Mouse (Mus musculus): Measurements from ENCODE around the gene Ascc1. TPM values are rescaled to one million over a fixed set of nuclear protein-coding genes. Genes with fewer than 3 reads are reported as not detected.
"Not testable (repeated sequence)": the region's sequence is repeated elsewhere in the genome, so short reads cannot be mapped to it uniquely, and the experiment has no call there.

Gene Ascc1
- polyA plus RNA-seq, 1 experiment from 2014 or later, result 36.1 TPM

DNA sequence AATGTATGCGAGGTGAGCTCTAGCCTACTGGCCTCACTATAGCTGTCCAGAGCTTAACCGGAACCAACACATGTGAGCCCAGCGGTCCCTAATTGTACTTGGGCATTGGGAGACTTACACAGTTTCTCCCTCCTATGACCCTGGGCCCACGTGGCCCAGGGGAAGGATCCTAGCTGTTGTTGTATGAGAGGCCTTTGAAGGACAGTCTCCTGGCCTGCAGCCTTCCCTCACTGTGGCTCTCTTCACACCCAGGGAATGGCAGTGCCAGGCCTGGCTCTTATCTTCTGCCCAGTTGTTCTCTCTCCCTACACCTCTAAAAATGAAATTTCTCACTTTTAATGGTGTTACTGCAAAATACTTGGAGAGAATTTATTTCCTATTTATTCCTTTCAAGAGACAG lies 114.4 kb downstream of the Ascc1 start:
- Histone ChIP-seq H3K36me3 (no peaks in the 10 kb centered on the region), H3K4me1 (replicated peaks) (peaks cover 9% of the 10 kb centered on the region), H3K9me3 (replicated peaks) (no peaks in the 10 kb centered on the region), H3K4me3 (no peak overlapping the region), H3K4me2 (no peak overlapping the region), H3K9ac (no peak overlapping the region), H3K27me3 (peaks cover 50% of the 10 kb centered on the region), H3K27ac (no peak overlapping the region)
- no peak for ATAC-seq (replicated peaks; ENCODE audit: insufficient number of reproducible peaks, insufficient read depth, low FRiP score, low read depth)
- WGBS, result 56% methylated on average over 4 of the region's 4 CpGs

DNA sequence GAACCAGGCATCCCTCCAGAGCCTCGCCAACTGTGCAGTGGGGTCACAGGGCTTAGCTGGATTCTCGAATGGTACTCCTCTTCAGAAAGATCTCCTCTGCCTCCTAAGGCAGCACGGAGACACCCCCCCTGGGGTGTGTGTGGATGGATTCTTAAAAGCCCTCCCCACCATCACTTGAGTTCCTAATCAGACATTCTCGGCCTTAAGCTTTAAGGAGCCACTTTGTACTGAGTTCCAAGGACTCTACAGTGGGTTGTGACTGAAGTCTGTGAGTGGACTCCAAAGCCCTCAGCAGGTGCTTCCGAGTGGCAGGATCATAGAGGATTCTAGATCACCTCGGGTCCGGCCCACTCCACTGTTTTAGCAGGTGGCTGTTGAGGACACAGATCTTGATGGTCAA lies 115.9 kb downstream of the Ascc1 start:
- WGBS, result 62% methylated on average over 7 of the region's 7 CpGs

DNA sequence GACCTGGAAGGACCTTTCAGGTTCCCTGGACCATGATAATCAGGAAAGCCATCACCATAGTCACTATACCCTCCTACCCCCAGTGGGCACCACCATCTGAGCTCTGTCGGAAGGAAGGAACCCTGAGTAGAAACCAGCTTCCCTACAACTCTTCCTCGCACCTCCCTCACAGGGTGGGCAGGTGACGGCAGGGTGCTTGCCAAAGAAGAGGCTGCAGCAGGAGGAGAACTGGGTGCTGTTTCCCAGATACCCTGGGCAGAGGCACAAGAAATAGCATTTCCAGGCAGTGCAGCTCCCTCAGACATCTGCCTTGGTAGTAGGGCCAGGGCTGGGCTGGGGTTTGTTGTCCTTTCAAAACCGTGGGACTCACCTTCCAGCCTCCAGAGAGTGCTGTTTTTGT lies 118.0 kb downstream of the Ascc1 start:
- WGBS, result 80% methylated on average over 4 of the region's 4 CpGs
- H3K4me1 ChIP-seq (replicated peaks), result peaks cover 9% of the 10 kb centered on the region
- no peak for ATAC-seq (replicated peaks; ENCODE audit: insufficient number of reproducible peaks, insufficient read depth, low FRiP score, low read depth)
- H3K9ac ChIP-seq, result no peak overlapping the region
- H3K27ac ChIP-seq, result no peak overlapping the region
- no peaks in the 10 kb centered on the region for H3K9me3 ChIP-seq (replicated peaks)
- H3K36me3 ChIP-seq, result no peaks in the 10 kb centered on the region
- no peak overlapping the region for H3K4me2 ChIP-seq
- H3K27me3 ChIP-seq, result peaks cover 33% of the 10 kb centered on the region
- no peak overlapping the region for H3K4me3 ChIP-seq

More for the DNA sequence above, 115.9 kb downstream of the Ascc1 start:
- Histone ChIP-seq H3K27me3 (peaks cover 41% of the 10 kb centered on the region), H3K9ac (no peak overlapping the region), H3K4me2 (no peak overlapping the region), H3K4me3 (no peak overlapping the region), H3K36me3 (no peaks in the 10 kb centered on the region), H3K27ac (no peak overlapping the region), H3K4me1 (replicated peaks) (peaks cover 9% of the 10 kb centered on the region), H3K9me3 (replicated peaks) (no peaks in the 10 kb centered on the region)
- no peak for ATAC-seq (replicated peaks; ENCODE audit: insufficient number of reproducible peaks, insufficient read depth, low FRiP score, low read depth)

DNA sequence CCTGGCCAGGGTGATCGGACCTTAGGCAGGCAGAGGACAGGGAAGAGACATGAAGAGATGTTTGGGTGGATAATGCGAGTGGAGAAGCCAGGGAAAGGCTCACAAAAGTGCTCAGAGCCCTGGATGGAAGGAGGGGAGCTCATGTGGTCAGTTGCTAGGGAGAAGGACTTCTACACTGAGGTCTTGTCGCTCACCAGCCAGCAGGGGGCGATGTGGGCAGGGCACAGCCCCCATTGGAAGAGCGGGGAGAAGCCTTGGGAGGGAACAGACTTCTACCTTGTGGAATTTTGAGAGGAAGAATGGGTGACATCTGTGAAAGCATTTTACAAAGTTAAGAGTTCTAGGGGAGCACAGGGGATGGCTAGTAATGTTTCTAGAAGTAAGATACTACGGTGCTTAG lies 121.5 kb downstream of the Ascc1 start:
- peaks cover 34% of the 10 kb centered on the region for H3K27me3 ChIP-seq
- 60% methylated on average over 6 of the region's 6 CpGs for WGBS
- H3K36me3 ChIP-seq, result no peaks in the 10 kb centered on the region
- H3K4me2 ChIP-seq, result no peak overlapping the region
- no peak overlapping the region for H3K9ac ChIP-seq
- ATAC-seq (replicated peaks; ENCODE audit: insufficient number of reproducible peaks, insufficient read depth, low FRiP score, low read depth), result no peak
- H3K4me3 ChIP-seq, result no peak overlapping the region
- H3K9me3 ChIP-seq (replicated peaks), result no peaks in the 10 kb centered on the region
- H3K27ac ChIP-seq, result no peak overlapping the region
- 0 out of 2 replicates have a peak, but pooled peaks cover 4% of the 10 kb centered on the region for H3K4me1 ChIP-seq (replicated peaks)

DNA sequence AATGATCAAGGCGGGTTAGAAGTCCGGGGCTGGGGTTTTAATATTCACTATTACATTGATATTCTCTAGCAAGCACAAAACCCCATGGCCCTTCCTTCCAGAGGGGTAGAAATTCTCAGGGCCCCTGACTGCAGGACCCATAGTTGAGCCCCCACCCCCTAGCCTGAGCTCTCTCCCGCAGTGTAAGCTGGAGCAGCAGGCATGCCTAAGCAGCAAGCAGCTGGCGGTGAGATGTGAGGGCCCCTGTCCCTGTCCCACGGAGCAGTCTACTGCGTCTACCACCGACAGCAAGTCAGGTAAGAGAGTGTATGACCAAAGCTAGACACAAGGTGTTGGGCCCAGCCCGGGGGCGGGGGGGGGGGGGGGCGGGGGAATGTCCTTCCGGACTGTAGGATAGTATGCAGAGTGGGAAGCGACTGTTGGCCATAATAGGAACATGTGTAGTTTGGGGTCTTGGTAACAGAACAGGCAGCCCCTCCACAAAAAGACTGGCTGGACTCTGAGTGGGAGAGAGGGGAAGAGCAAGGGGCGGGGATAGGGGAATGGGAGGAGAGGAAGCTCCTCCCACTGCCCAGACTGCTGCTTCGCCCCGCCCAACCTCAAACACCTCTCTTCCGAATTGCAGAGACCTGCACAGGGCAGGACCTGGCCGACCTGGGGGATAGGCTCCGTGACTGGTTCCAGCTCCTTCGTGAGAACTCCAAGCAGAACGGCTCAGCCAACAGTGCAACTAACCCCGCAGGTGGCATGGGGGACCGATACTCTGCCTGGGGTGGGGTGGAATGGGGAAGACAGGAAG lies 123.1 kb downstream of the Ascc1 start:
- 20% methylated on average over 22 of the region's 22 CpGs for WGBS
- Histone ChIP-seq H3K9ac (no peak overlapping the region), H3K4me2 (peak overlapping the region; percentile 39), H3K4me3 (no peak overlapping the region; the same call in 1 of the 2 replicates), H3K4me1 (replicated peaks) (0 out of 2 replicates have a peak, but pooled peaks cover 4% of the 10 kb centered on the region), H3K27ac (no peak overlapping the region), H3K36me3 (no peaks in the 10 kb centered on the region), H3K27me3 (peaks cover 27% of the 10 kb centered on the region), H3K9me3 (replicated peaks) (no peaks in the 10 kb centered on the region)
- 0 out of 2 replicates have a peak, but pooled peaks have one; percentile 27 for ATAC-seq (replicated peaks; ENCODE audit: insufficient number of reproducible peaks, insufficient read depth, low FRiP score, low read depth)

DNA sequence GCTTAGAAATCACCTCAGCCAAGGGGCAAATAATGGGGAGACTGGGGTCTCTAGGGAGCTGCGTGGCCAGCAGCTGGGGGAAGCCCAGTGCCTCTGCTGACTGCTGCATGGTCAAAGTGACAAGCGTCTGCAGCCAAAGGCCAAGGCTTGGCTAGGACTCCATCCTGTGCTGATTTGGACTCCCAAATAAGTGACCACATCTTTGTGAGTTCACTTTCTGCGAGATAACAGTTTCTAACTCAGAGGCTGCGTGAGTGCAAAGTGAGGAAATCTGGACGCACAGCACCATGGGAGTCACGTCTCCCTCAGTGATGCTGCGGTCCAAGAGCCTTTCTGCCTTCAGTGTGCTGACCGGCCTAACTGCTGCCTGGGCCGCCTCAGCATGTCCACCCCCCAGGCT lies 125.7 kb downstream of the Ascc1 start:
- Histone ChIP-seq H3K4me3 (no peak overlapping the region), H3K27ac (no peak overlapping the region), H3K9me3 (replicated peaks) (no peaks in the 10 kb centered on the region), H3K36me3 (no peaks in the 10 kb centered on the region), H3K27me3 (peaks cover 33% of the 10 kb centered on the region), H3K4me2 (no peak overlapping the region), H3K4me1 (replicated peaks) (0 out of 2 replicates have a peak, but pooled peaks cover 4% of the 10 kb centered on the region), H3K9ac (no peak overlapping the region)
- ATAC-seq (replicated peaks; ENCODE audit: insufficient number of reproducible peaks, insufficient read depth, low FRiP score, low read depth), result no peak
- 65% methylated on average over 9 of the region's 9 CpGs for WGBS

DNA sequence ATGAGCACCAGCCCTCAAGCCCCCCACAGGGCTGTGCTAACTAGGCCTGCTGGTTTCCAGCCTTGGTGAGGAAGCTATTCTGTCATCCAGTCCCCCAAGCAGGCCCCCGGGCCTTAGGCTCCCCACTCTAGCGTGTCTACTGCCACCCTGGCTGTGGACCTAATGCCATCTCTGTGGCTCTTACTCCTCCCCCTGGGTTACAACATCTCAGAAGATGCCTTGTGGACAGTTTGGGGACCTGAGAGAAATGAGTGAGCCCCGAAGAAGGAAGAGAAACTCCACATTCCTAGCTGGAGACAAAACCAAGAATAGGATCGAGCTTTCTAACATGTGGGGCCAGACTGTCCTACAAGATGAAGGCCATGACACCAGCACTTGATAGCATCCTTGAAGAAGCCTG lies 127.9 kb downstream of the Ascc1 start:
- ATAC-seq (replicated peaks; ENCODE audit: insufficient number of reproducible peaks, insufficient read depth, low FRiP score, low read depth), result no peak
- Histone ChIP-seq H3K4me3 (no peak overlapping the region), H3K4me1 (replicated peaks) (peaks cover 12% of the 10 kb centered on the region), H3K9ac (no peak overlapping the region), H3K9me3 (replicated peaks) (no peaks in the 10 kb centered on the region), H3K4me2 (no peak overlapping the region), H3K27me3 (peaks cover 37% of the 10 kb centered on the region), H3K36me3 (no peaks in the 10 kb centered on the region), H3K27ac (no peak overlapping the region)
- 75% methylated on average over 4 of the region's 4 CpGs for WGBS

DNA sequence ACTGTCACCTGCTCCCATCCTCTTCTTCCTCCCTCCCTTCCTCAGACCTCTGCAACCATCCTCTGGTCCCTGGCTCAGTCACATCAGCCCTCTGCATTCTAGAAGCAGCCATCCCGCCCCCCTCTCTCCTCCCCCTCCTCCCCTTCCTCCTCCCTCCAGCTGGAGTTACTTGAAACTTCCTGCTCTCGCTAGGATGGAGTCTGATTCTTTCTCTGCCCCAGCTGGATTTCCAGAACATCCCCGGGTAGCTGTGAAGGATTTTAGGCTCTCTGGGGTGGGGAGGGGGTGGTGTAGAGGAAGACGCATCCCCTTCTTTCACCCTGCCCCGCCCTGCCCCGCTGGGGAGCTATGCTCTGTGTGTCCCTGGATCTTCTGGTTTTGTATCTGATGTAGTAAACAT lies 130.9 kb downstream of the Ascc1 start:
- peaks cover 28% of the 10 kb centered on the region for H3K27me3 ChIP-seq
- no peaks in the 10 kb centered on the region for H3K36me3 ChIP-seq
- H3K9ac ChIP-seq, result no peak overlapping the region
- H3K4me2 ChIP-seq, result no peak overlapping the region
- H3K4me1 ChIP-seq (replicated peaks), result peaks cover 11% of the 10 kb centered on the region
- 24% methylated on average over 6 of the region's 6 CpGs for WGBS
- H3K9me3 ChIP-seq (replicated peaks), result no peaks in the 10 kb centered on the region
- no peak overlapping the region for H3K4me3 ChIP-seq
- no peak for ATAC-seq (replicated peaks; ENCODE audit: insufficient number of reproducible peaks, insufficient read depth, low FRiP score, low read depth)
- no peak overlapping the region for H3K27ac ChIP-seq

DNA sequence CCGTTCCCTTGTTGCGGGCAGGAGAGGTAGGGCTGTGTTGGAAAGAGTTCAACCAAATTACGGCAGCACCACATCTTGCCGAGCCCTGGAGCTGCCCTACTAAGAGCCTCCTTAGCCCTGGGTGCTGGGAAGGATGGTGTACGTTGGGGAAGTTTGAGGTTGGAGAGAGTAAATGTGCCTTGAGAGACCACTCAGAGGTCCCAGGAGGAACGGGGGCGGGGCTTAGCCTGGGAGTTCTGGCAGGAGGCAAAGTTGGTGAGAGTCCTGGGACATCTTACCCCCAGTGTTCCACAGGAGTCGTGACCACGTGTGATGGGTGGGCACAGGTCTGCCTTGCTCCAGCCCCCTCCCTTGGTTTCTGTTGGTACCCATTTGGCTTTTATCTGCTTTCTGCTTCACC lies 131.6 kb downstream of the Ascc1 start:
- Histone ChIP-seq H3K27me3 (peaks cover 27% of the 10 kb centered on the region), H3K27ac (no peak overlapping the region), H3K9ac (no peak overlapping the region), H3K4me2 (no peak overlapping the region), H3K36me3 (no peaks in the 10 kb centered on the region), H3K4me3 (no peak overlapping the region), H3K4me1 (replicated peaks) (peaks cover 11% of the 10 kb centered on the region), H3K9me3 (replicated peaks) (no peaks in the 10 kb centered on the region)
- 43% methylated on average over 9 of the region's 9 CpGs for WGBS
- no peak for ATAC-seq (replicated peaks; ENCODE audit: insufficient number of reproducible peaks, insufficient read depth, low FRiP score, low read depth)

DNA sequence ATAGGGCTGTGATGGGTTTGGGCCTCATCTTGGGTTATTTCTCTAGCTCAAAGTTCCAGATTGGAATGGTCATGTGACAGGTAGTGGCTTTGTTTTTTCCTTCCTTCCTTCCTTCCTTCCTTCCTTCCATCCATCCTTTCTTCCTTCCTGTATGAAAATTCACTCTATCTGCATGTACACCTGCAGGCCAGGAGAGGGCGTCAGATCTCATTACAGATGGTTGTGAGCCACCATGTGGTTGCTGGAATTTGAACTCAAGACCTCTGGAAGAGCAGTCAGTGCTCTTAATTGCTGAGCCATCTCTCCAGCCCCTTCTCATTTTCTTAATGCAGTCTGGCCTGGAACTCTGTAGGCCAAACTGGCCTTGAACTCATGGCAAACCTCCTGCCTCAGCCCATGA lies 133.4 kb downstream of the Ascc1 start:
- H3K9me3 ChIP-seq (replicated peaks); H3K4me2 ChIP-seq; H3K9ac ChIP-seq; ATAC-seq (replicated peaks; ENCODE audit: insufficient number of reproducible peaks, insufficient read depth, low FRiP score, low read depth); H3K36me3 ChIP-seq; H3K27ac ChIP-seq; H3K4me3 ChIP-seq: not testable (repeated sequence)
- 29% methylated on average over 1 of the region's 1 CpGs for WGBS
- H3K27me3 ChIP-seq, result peaks cover 24% of the 10 kb centered on the region
- peaks cover 11% of the 10 kb centered on the region for H3K4me1 ChIP-seq (replicated peaks)

DNA sequence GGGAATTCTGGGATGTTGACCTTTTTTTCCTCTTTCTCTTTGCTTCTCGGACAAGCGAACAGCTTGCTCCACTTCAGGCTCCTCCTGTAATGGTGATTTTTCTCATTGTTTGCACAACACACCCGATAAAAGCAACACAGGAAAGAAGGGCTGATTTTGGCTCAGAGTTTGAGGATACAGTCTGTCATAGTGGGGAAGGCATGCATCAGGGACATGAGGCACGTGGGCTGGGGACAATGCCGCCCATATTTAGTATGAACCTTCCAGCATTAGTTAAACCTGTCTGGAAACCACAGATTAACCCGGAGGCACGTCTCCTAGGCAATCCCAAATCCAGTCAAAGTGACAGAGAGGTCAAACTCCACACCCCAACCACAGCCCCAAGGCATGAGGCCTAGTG lies 134.3 kb downstream of the Ascc1 start:
- peak overlapping the region; percentile 15; the same call in 1 of the 2 replicates for H3K27ac ChIP-seq
- H3K9ac ChIP-seq, result no peak overlapping the region
- H3K4me1 ChIP-seq (replicated peaks), result peaks cover 11% of the 10 kb centered on the region

DNA sequence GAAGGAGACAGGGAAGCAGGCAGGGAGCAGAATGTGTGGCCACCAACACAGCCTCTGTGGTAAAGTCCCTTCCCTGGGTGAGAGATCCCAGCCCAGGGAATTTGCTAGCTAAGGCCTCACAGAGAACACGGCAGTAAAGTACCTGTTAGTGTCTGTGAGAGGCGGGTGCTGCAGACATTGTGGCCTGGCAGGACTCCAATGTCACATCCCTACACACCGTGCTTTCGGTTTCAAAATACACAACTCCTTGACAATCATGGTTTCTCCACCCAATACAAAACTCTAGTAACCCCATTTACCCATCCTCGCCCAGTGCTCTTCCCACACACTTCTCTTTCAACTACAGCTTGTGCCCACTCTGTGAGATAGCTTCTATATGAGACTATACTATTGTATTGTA lies 136.1 kb downstream of the Ascc1 start:
- ATAC-seq (replicated peaks; ENCODE audit: insufficient number of reproducible peaks, insufficient read depth, low FRiP score, low read depth), result no peak
- Histone ChIP-seq H3K4me2 (no peak overlapping the region), H3K27ac (no peak overlapping the region), H3K4me3 (no peak overlapping the region), H3K36me3 (no peaks in the 10 kb centered on the region), H3K27me3 (peaks cover 8% of the 10 kb centered on the region), H3K9ac (no peak overlapping the region), H3K9me3 (replicated peaks) (no peaks in the 10 kb centered on the region), H3K4me1 (replicated peaks) (peaks cover 9% of the 10 kb centered on the region)
- WGBS, result 87% methylated on average over 5 of the region's 5 CpGs

More for the DNA sequence above, 134.3 kb downstream of the Ascc1 start:
- peaks cover 20% of the 10 kb centered on the region for H3K27me3 ChIP-seq
- no peak overlapping the region for H3K4me3 ChIP-seq
- no peak overlapping the region for H3K4me2 ChIP-seq
- no peak for ATAC-seq (replicated peaks; ENCODE audit: insufficient number of reproducible peaks, insufficient read depth, low FRiP score, low read depth)
- H3K36me3 ChIP-seq, result no peaks in the 10 kb centered on the region
- no peaks in the 10 kb centered on the region for H3K9me3 ChIP-seq (replicated peaks)
- 73% methylated on average over 7 of the region's 7 CpGs for WGBS
